Mouse (Mus musculus) kidney, postnatal 0 days (tissue): ENCODE data around the gene Zfp553. TPM values are rescaled to one million over a fixed set of nuclear protein-coding genes. Genes with fewer than 3 reads are reported as not detected.
A peak's percentile ranks its signal among the peaks of the same experiment; 100 is the strongest.

ENCODE experiments used
- ATAC-seq: fragments of 200-750 bp; cut with Nextera tagmentation; replicated peaks from 2 replicates; pipeline ENCODE4 v1.8.0; 2017; ENCODE audit warnings: low read depth, moderate number of reproducible peaks, moderate TSS enrichment, moderate library complexity; ENCODE audit not compliant: low FRiP score
- DNase-seq: peaks from one replicate; pipeline ENCODE4 v3.0.0-alpha.2; 2016; ENCODE audit warnings: low spot score
- H3K27ac ChIP-seq: fragments of 300-500 bp; sonication (generic); 2 replicates; pipeline ENCODE4 v1.5.1; 2014; ENCODE audit warnings: mild to moderate bottlenecking
- H3K27me3 ChIP-seq: fragments of 300-500 bp; sonication (generic); 2 replicates; pipeline ENCODE4 v1.6.1; 2014; ENCODE audit warnings: low read length, mixed read lengths; ENCODE audit not compliant: insufficient read depth
- H3K36me3 ChIP-seq: fragments of 300-500 bp; sonication (generic); 2 replicates; pipeline ENCODE4 v1.6.1; 2014; ENCODE audit warnings: low read length, mixed read lengths; ENCODE audit not compliant: insufficient read depth
- H3K4me1 ChIP-seq: fragments of 300-500 bp; sonication (generic); replicated peaks from 2 replicates; pipeline ENCODE4 v1.6.1; 2014; ENCODE audit warnings: antibody characterized with exemption, low read length, mixed read lengths; ENCODE audit not compliant: insufficient read depth
- H3K4me2 ChIP-seq: fragments of 300-500 bp; sonication (generic); 2 replicates; pipeline ENCODE4 v1.6.1; 2014; ENCODE audit warnings: mild to moderate bottlenecking, low read length, moderate library complexity, mixed read lengths
- H3K4me3 ChIP-seq: fragments of 300-500 bp; sonication (generic); replicated peaks from 2 replicates; pipeline ENCODE4 v1.5.1; 2014; ENCODE audit warnings: low read depth, low read length
- H3K9ac ChIP-seq: fragments of 300-500 bp; sonication (generic); 2 replicates; pipeline ENCODE4 v1.6.1; 2014; ENCODE audit warnings: low read depth, low read length
- H3K9me3 ChIP-seq: fragments of 300-500 bp; sonication (generic); replicated peaks from 2 replicates; pipeline ENCODE4 v1.6.1; 2016; ENCODE audit warnings: low read length, inconsistent platforms, mixed read lengths
- CTCF ChIP-seq: IDR thresholded peaks from 2 replicates; pipeline ENCODE4 v1.5.1; 2016; ENCODE audit warnings: antibody characterized with exemption, low read depth, mild to moderate bottlenecking, moderate library complexity
- WGBS: fragments of 180-500 bp; shearing (Covaris S2); extraction: QIAGEN DNeasy Blood & Tissue Kit; methylation state at CpG from one replicate; pipeline ENCODE4 v1.1.7; 2014; 5-methylcytosine and 5-hydroxymethylcytosine counted together
- polyA plus RNA-seq: library from polyadenylated mRNA; unstranded; fragments of >200 nt; fragmentation: Nextera tagmentation; extraction: Ambion mirVana; gene quantifications from 2 replicates; pipeline ENCODE4 v1.2.1, GENCODE M21; 2015

Zfp553 gene
- polyA plus RNA-seq, 1 experiment from 2014 or later: 22.3 TPM

DNA sequence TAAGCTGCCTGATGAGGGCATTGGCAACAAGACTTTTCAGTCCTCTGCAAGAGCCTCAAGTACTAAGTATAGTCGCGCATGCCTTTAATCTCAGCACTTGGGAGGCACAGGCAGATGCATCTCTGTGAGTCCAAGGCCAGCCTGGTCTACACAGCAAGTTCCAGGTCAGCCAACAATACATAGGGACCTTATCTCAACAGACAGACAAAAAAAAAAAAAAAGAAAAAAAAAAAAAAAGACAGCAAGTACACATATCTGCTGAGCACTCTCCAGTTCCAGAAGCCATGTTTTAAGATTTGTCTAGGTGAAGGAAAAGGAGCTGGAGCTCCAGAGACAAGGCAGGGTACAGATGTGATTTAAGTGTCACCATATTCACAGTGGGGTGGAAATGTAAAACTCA, 23.1 kb downstream of the Zfp553 start:
- Histone ChIP-seq H3K9me3 (no peaks in the 10 kb centered on the region), H3K36me3 (no peaks in the 10 kb centered on the region), H3K4me1 (peaks cover 13% of the 10 kb centered on the region), H3K27me3 (no peaks in the 10 kb centered on the region), H3K4me3 (no peak overlapping the region), H3K27ac (no peak overlapping the region), H3K4me2 (no peak overlapping the region), H3K9ac (no peak overlapping the region)
- no peak for TF ChIP-seq CTCF
- ATAC-seq (no peak), DNase-seq (no peak)
- 86% methylated on average over 2 of the region's 2 CpGs for WGBS

DNA sequence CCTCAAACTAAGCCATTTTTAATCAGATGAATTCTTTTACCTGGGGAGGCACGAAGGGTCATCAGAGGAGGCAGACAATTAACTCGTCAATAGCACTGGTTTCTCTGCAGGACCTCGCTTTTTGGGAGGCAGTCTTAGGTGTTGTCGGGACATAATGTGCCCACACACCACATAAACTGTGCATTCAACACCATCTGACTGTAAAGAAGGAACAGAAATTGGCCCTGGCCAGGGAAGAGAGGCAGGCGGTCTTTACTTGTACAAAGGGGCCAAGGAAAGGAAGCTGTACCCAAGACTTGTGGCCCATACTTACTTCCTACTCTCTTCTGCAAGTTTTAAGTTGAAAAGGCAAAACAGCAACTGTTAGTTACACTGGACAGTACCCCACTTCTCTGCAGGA, 23.7 kb downstream of the Zfp553 start:
- no peak for ATAC-seq
- H3K9me3 ChIP-seq: no peaks in the 10 kb centered on the region
- TF ChIP-seq CTCF: no peak
- peaks cover 13% of the 10 kb centered on the region for H3K4me1 ChIP-seq
- no peak overlapping the region for H3K4me3 ChIP-seq
- no peak overlapping the region for H3K4me2 ChIP-seq
- no peaks in the 10 kb centered on the region for H3K36me3 ChIP-seq
- no peaks in the 10 kb centered on the region for H3K27me3 ChIP-seq
- no peak overlapping the region for H3K9ac ChIP-seq
- WGBS: 88% methylated on average over 5 of the region's 5 CpGs
- no peak for DNase-seq
- no peak overlapping the region for H3K27ac ChIP-seq

DNA sequence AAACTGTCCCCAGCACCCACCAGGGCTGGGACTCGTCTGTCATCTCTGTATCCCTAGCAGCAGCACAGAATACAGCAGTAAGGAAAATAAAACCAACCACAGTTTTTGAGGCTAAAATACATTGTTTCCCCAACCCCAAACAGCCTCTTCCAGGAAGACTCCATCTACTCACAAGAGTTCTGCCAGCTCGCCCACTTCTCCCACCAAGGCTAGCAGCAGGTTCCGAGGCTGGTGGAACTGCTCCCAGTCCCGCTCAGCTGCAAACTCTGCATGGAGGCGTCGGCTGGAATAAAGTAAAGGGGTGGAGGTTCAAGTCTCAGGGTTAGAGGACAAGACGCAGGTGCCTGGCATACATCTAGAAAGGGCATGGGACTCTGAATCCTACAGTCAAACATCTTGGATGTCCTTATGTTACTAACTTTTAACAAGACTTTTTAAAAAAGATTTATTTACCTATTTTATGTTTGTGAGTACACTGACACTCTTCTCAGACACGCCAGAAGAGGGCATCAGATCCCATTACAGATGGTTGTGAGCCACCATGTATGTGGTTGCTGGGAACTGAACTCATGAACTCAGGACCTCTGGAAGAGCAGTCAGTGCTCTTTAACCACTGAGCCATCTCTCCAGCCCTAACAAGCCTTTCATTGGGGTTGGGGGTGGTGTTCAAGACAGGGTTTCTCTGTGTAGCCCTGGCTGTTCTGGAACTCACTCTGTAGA, 26.5 kb downstream of the Zfp553 start:
- H3K4me1 ChIP-seq: peaks cover 13% of the 10 kb centered on the region
- WGBS: 71% methylated on average over 8 of the region's 8 CpGs
- peak overlapping the region; percentile 77 for H3K4me2 ChIP-seq
- H3K9ac ChIP-seq: no peak overlapping the region
- peak; percentile 34 for TF ChIP-seq CTCF
- ATAC-seq (no peak), DNase-seq (no peak)
- no peaks in the 10 kb centered on the region for H3K27me3 ChIP-seq
- H3K4me3 ChIP-seq: peak overlapping the region; percentile 54; the same call in 1 of the 2 replicates
- no peak overlapping the region for H3K27ac ChIP-seq
- no peaks in the 10 kb centered on the region for H3K9me3 ChIP-seq
- no peaks in the 10 kb centered on the region for H3K36me3 ChIP-seq

DNA sequence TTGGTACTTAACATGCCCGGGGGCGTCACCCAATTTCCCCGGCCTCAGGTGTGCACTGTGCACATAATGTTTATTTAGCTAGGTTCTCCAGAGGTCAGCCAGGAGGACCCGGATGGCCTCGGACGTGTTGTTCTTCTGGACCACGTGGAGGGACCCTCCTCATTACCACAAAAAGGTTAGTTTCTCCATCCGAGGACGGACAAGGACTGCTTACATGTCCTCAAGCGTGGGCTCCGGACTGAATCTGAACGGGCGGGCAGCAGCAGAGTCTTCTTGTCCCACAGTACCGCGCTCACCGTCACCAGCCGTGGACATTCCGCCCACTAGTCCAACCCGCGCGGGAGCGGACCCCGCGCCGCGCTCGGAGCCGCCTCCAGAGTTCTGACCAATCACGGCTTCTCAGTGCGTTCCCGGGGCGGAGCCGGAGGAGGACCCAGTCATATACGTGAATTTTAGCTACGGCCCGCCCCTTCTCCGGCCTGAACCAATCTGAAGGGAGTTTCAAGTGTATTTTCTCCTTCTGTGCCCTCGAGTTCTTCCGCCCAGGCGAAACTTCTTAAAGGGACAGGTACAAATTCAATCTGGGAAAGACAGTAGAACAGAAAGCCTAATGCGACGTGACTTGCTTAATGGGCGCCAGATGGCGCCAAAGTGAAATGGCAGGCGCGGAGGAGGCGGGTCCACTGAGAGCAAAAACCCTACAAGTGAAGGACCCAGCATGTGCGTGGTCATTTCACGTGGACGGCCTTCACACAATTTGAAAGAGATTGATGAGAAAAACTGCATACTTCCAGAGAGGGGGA, 27.6 kb downstream of the Zfp553 start, which contains the start of gene Dctpp1:
Gene Dctpp1, minus strand, starts transcription at position 401 of the 803 bp plus-strand sequence.
- peak; percentile 100 for DNase-seq
- Histone ChIP-seq H3K4me3 (peak within 1 kb of the TSS; percentile 54), H3K4me2 (peak within 1 kb of the TSS; percentile 77), H3K27me3 (no peaks in the 10 kb centered on the region), H3K36me3 (no peaks in the 10 kb centered on the region), H3K27ac (no peak within 1 kb of the TSS), H3K9ac (peak within 1 kb of the TSS; percentile 56), H3K4me1 (peaks cover 7% of the 10 kb centered on the region; the same call in 1 of the 2 replicates), H3K9me3 (no peaks in the 10 kb centered on the region)
- peak; percentile 95 for ATAC-seq
- peak; percentile 97 for TF ChIP-seq CTCF
- WGBS: under 1% methylated on average over 50 of the region's 50 CpGs

DNA sequence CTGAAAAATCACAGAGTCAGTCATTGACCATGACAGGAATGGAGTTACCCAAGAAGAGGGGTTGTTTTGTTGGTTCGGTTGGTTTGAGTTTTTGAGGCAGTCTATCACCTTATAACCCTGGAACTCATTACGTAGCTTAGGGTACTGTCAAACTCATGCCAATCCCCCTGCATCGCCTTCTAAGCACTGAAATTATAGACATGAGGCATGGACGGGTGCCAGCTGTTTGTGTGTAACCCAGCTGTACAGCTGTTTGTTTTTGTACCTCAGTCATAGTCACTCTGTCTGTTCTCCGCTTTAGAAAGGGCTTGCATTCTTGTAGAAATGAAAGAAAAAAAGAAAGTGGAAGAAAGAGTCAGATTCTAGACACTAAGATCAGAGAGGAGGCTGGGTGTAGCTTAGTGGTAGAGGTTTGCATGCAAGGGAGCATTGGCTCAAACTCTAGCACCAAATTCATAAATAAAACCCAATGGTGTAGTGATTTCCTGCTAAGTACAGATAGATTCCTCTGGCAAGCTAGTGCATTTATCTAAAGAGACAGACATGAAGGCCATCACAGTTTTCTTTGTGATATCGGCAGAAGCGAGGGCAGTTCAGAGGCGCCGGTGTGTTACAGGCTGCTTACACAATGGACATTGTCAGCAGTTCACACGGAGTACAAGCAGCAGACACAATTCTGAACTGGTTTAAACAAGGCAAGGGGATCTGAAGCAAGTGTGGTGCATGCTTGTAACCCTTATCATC, 29.5 kb downstream of the Zfp553 start:
- no peaks in the 10 kb centered on the region for H3K27me3 ChIP-seq
- no peak overlapping the region for H3K9ac ChIP-seq
- no peaks in the 10 kb centered on the region for H3K9me3 ChIP-seq
- WGBS: 78% methylated on average over 10 of the region's 10 CpGs
- DNase-seq: no peak
- TF ChIP-seq CTCF: no peak
- H3K27ac ChIP-seq: no peak overlapping the region
- no peak overlapping the region for H3K4me3 ChIP-seq
- H3K36me3 ChIP-seq: no peaks in the 10 kb centered on the region
- H3K4me1 ChIP-seq: peaks cover 7% of the 10 kb centered on the region; the same call in 1 of the 2 replicates
- no peak for ATAC-seq
- no peak overlapping the region for H3K4me2 ChIP-seq

DNA sequence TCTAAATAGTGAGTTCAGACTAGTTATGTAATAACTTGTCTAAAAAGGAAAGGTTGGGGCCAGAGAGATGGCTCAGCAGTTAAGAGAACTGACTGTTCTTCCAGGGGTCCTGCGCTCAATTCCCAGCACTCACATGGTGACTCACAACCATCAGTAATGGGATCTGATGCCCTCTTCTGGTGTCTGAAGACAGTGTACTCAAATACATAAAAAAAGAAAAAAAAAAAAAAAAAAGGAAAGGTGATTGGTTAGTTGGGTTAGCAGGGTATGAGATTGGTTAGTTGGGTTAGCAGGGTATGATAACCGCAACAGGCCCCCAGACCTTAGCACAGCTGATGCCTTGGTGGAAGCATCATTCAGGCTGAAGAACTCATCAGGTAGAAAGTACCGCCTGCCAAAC, 30.7 kb downstream of the Zfp553 start:
- no peak for ATAC-seq

More for the DNA sequence above, 30.7 kb downstream of the Zfp553 start:
- 98% methylated on average over 3 of the region's 3 CpGs for WGBS
- DNase-seq: no peak
- no peak for TF ChIP-seq CTCF
- Histone ChIP-seq H3K27ac (no peak overlapping the region), H3K9ac (no peak overlapping the region), H3K27me3 (no peaks in the 10 kb centered on the region), H3K4me1 (peaks cover 7% of the 10 kb centered on the region; the same call in 1 of the 2 replicates), H3K36me3 (no peaks in the 10 kb centered on the region), H3K4me2 (no peak overlapping the region), H3K4me3 (no peak overlapping the region), H3K9me3 (no peaks in the 10 kb centered on the region)
